Mouse (Mus musculus): ENCODE measurements at regions not wholly inside any gene's neighbourhood (a gene's known extent, or its start where the extent isn't known, plus 50 kb on each side); places are given as distances from the start of the nearest gene placed in this dataset.

- no peaks in the 10 kb centered on the region for H3K36me3 ChIP-seq
- no peaks in the 10 kb centered on the region for H3K27me3 ChIP-seq
- H3K9me3 ChIP-seq: no peaks in the 10 kb centered on the region
- no peak overlapping the region for H3K27ac ChIP-seq
- ATAC-seq: no peak
- WGBS: 11% methylated on average over 8 of the region's 8 CpGs
- no peak overlapping the region for H3K4me2 ChIP-seq (replicated peaks)
- H3K9ac ChIP-seq (replicated peaks): no peak overlapping the region
- peaks cover 13% of the 10 kb centered on the region for H3K4me1 ChIP-seq (replicated peaks)
- no peak overlapping the region for H3K4me3 ChIP-seq (replicated peaks)
These were observed 66.0 kb upstream of the Cited2 start for GRCm38 (mm10) chr10:17656872-17657482.

GRCm38 (mm10) chr10:17659575-17659974 is 63.4 kb upstream of the Cited2 start:
- H3K4me1 ChIP-seq (replicated peaks): peaks cover 8% of the 10 kb centered on the region; the same call in 1 of the 2 replicates
- no peaks in the 10 kb centered on the region for H3K9me3 ChIP-seq
- H3K27me3 ChIP-seq: no peaks in the 10 kb centered on the region
- no peak overlapping the region for H3K9ac ChIP-seq (replicated peaks)
- H3K4me2 ChIP-seq (replicated peaks): no peak overlapping the region
- H3K27ac ChIP-seq: no peak overlapping the region
- 90% methylated on average over 9 of the region's 9 CpGs for WGBS
- no peaks in the 10 kb centered on the region for H3K36me3 ChIP-seq
- ATAC-seq: no peak
- H3K4me3 ChIP-seq (replicated peaks): no peak overlapping the region

GRCm38 (mm10) chr10:17660836-17661452 is 62.1 kb upstream of the Cited2 start:
- no peaks in the 10 kb centered on the region for H3K36me3 ChIP-seq
- no peaks in the 10 kb centered on the region for H3K27me3 ChIP-seq
- H3K27ac ChIP-seq: no peak overlapping the region
- peaks cover 5% of the 10 kb centered on the region; the same call in 1 of the 2 replicates for H3K4me1 ChIP-seq (replicated peaks)
- no peaks in the 10 kb centered on the region for H3K9me3 ChIP-seq
- H3K4me2 ChIP-seq (replicated peaks): no peak overlapping the region
- no peak overlapping the region for H3K9ac ChIP-seq (replicated peaks)
- no peak overlapping the region for H3K4me3 ChIP-seq (replicated peaks)
- no peak for ATAC-seq
- WGBS: 89% methylated on average over 5 of the region's 5 CpGs

GRCm38 (mm10) chr10:17666089-17666488 is 56.9 kb upstream of the Cited2 start:
- WGBS: 85% methylated on average over 3 of the region's 3 CpGs
- H3K4me1 ChIP-seq (replicated peaks): no peaks in the 10 kb centered on the region
- H3K9ac ChIP-seq (replicated peaks): no peak overlapping the region
- H3K9me3 ChIP-seq: 0 out of 2 replicates have a peak, but pooled peaks cover 3% of the 10 kb centered on the region
- no peak overlapping the region for H3K4me2 ChIP-seq (replicated peaks)
- no peak overlapping the region for H3K27ac ChIP-seq
- H3K36me3 ChIP-seq: no peaks in the 10 kb centered on the region
- no peak overlapping the region for H3K4me3 ChIP-seq (replicated peaks)
- ATAC-seq: no peak
- no peaks in the 10 kb centered on the region for H3K27me3 ChIP-seq

DNA sequence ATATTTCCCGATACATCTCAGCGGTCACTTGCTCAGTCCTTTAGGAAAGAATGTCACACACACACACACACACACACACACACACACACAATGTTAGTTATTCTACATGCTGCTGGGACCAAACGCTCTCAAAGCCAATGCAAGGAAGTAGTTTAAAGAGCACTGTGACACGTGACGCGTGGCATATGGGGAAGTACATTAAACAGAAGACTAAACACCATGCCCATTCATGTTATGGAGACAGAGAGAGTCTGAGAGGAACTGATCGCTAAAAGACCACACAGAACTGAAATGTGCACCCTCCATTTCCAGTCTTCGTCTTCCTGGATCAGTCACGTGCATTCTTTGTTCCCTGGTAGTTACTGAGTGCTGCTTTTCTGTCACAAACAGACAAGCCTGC is 53.6 kb upstream of the Cited2 start:
- Histone ChIP-seq H3K36me3 (no peaks in the 10 kb centered on the region), H3K4me2 (replicated peaks) (no peak overlapping the region), H3K27ac (no peak overlapping the region), H3K9me3 (0 out of 2 replicates have a peak, but pooled peaks cover 3% of the 10 kb centered on the region), H3K4me3 (replicated peaks) (no peak overlapping the region), H3K4me1 (replicated peaks) (no peaks in the 10 kb centered on the region), H3K9ac (replicated peaks) (no peak overlapping the region), H3K27me3 (no peaks in the 10 kb centered on the region)
- no peak for ATAC-seq
- WGBS: 94% methylated on average over 9 of the region's 9 CpGs
